Mouse (Mus musculus): ENCODE data around the gene Clip2. TPM values are rescaled to one million over a fixed set of nuclear protein-coding genes. Genes with fewer than 3 reads are reported as not detected.

Gene Clip2
- polyA plus RNA-seq, 1 experiment = 14.2 TPM

DNA sequence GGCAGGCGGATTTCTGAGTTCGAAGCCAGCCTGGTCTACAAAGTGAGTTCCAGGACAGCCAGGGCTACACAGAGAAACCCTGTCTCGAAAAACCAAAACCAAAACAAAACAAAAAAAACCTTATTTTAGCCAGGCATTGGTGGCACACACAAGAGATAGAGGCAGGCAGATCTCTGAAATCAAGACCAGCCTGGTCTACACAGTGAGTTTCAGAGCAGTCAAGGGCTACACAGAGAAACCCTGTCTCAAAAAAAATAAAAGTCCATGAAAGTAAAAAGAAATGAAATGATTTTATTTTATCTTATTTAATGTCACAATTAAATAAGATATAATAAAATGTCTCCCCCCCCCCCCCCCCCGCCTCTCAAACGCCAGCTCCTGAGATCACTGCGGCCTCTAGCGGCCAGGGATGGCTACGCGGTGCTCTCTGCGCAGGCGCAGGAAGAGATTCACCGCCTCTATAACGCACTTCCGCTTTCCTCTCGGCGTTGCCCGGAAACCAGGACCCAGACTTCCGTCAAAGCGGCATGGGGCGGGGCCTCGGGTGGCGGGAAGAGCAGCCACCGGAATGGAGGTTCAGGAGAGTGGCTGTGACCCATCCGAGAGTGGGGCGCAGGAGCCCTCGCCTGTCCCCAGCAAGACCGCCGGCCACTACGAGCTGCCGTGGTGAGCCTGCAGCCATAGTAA, 30.1 kb upstream of the Clip2 start:
- peak overlapping the region; percentile 16 for H3ac ChIP-seq (ENCODE audit: control insufficient read depth, insufficient read length)
- TF ChIP-seq TCF3 (IDR thresholded peaks at IDR 0.05; ENCODE audit: insufficient read length, low read depth) (no peak), MAX (IDR thresholded peaks at IDR 0.05; ENCODE audit: low read depth) (no peak), MYOG (IDR thresholded peaks at IDR 0.05; ENCODE audit: control insufficient read depth in 1 of 3, insufficient read depth in 1 of 3, insufficient read length in 2 of 3, low read depth in 2 of 3) (no peak), POLR2AphosphoS2 (IDR thresholded peaks at IDR 0.05; ENCODE audit: insufficient read length, low read depth) (peak; percentile 45), E2F4 (IDR thresholded peaks at IDR 0.05; ENCODE audit: insufficient read depth) (peak; percentile 79), SRF (IDR thresholded peaks at IDR 0.05; ENCODE audit: control insufficient read depth, insufficient read length, low read depth) (no peak), CEBPB (IDR thresholded peaks at IDR 0.05; ENCODE audit: insufficient read depth, poor library complexity, severe bottlenecking) (no peak), USF1 (IDR thresholded peaks at IDR 0.05; ENCODE audit: low read depth) (no peak), REST (IDR thresholded peaks at IDR 0.05; ENCODE audit: insufficient read depth, insufficient read length) (no peak), MYOD1 (IDR thresholded peaks at IDR 0.05; ENCODE audit: control insufficient read depth in 1 of 3, insufficient read length in 2 of 3, low read depth in 2 of 3) (no peak), POLR2A (IDR thresholded peaks at IDR 0.05; ENCODE audit: insufficient read length, low read depth) (peak; percentile 72), TCF12 (IDR thresholded peaks at IDR 0.05; ENCODE audit: insufficient read depth, poor library complexity, severe bottlenecking) (no peak)
- peak overlapping the region; percentile 71 for H3K4me2 ChIP-seq (ENCODE audit: low read depth)
- no peaks in the 10 kb centered on the region for H3K36me3 ChIP-seq (ENCODE audit: control insufficient read depth, insufficient read depth)
- H3K4me3 ChIP-seq = peak overlapping the region; percentile 49
- H3K27me3 ChIP-seq (ENCODE audit: control insufficient read depth, insufficient read depth, insufficient read length) = no peaks in the 10 kb centered on the region
- H3K79me2 ChIP-seq (ENCODE audit: control insufficient read depth, insufficient read depth) = peaks cover 13% of the 10 kb centered on the region

DNA sequence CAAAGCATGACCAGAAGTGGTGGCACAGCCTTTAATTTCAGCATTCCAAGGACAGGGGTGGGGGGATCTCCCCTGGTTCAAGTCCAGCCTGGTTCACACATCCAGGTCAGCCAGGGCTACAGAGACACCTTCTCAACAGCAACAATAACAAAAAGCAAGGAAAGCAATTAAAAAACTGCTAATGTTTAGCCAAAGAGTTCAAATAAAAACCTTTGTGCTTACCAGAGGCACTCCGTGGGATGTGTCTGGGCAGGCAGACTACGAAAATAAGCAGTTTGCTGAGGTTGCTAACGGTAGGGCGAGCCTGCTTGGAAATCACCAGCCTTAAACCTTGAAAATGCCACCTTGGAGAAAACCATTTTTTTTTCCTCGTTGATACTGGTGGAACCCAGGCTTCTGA, 28.9 kb upstream of the Clip2 start, which contains the start of gene Rfc2:
TSS of gene Rfc2 (plus strand) at position 221 of the 400 bp plus-strand sequence.
- Histone ChIP-seq H3K79me2 (ENCODE audit: control insufficient read depth, insufficient read depth) (peaks cover 13% of the 10 kb centered on the region), H3K27me3 (ENCODE audit: control insufficient read depth, insufficient read depth, insufficient read length) (no peaks in the 10 kb centered on the region), H3K4me3 (peak within 1 kb of the TSS; percentile 49), H3K36me3 (ENCODE audit: control insufficient read depth, insufficient read depth) (no peaks in the 10 kb centered on the region), H3ac (ENCODE audit: control insufficient read depth, insufficient read length) (peak within 1 kb of the TSS; percentile 16), H3K4me2 (ENCODE audit: low read depth) (no peak within 1 kb of the TSS)
- TF ChIP-seq POLR2A (IDR thresholded peaks at IDR 0.05; ENCODE audit: insufficient read length, low read depth) (no peak), TCF3 (IDR thresholded peaks at IDR 0.05; ENCODE audit: insufficient read length, low read depth) (no peak), TCF12 (IDR thresholded peaks at IDR 0.05; ENCODE audit: insufficient read depth, poor library complexity, severe bottlenecking) (no peak), E2F4 (IDR thresholded peaks at IDR 0.05; ENCODE audit: insufficient read depth) (no peak), MYOG (IDR thresholded peaks at IDR 0.05; ENCODE audit: control insufficient read depth in 1 of 3, insufficient read depth in 1 of 3, insufficient read length in 2 of 3, low read depth in 2 of 3) (no peak), REST (IDR thresholded peaks at IDR 0.05; ENCODE audit: insufficient read depth, insufficient read length) (no peak), CEBPB (IDR thresholded peaks at IDR 0.05; ENCODE audit: insufficient read depth, poor library complexity, severe bottlenecking) (no peak), SRF (IDR thresholded peaks at IDR 0.05; ENCODE audit: control insufficient read depth, insufficient read length, low read depth) (no peak)

DNA sequence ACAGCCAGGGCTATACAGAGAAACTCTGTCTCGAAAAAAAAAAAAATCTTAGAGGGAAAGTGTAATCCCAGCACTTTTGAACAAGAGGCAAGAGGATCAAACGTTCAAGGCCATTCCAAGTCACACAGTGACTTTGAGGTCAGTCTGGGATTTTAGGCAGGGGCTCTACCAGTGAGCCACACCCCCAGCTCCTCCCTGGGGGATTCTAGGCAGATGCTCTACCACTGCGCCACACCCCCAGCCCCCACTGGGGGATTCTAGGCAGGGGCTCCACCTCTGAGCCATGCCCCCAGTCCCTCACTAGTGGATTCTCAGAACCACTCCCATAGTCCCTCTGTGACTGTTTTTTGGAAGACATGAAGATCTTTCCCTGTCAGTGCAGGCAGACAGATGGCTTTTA, 26.9 kb upstream of the Clip2 start:
- TF ChIP-seq E2F4 (IDR thresholded peaks at IDR 0.05; ENCODE audit: insufficient read depth) = no peak
- no peak for TF ChIP-seq POLR2AphosphoS2 (IDR thresholded peaks at IDR 0.05; ENCODE audit: insufficient read length, low read depth)
- TF ChIP-seq REST (IDR thresholded peaks at IDR 0.05; ENCODE audit: insufficient read depth, insufficient read length) = no peak
- no peak for TF ChIP-seq MYOD1 (IDR thresholded peaks at IDR 0.05; ENCODE audit: control insufficient read depth in 1 of 3, insufficient read length in 2 of 3, low read depth in 2 of 3)
- no peak for TF ChIP-seq TCF3 (IDR thresholded peaks at IDR 0.05; ENCODE audit: insufficient read length, low read depth)
- no peak for TF ChIP-seq USF1 (IDR thresholded peaks at IDR 0.05; ENCODE audit: low read depth)
- TF ChIP-seq TCF12 (IDR thresholded peaks at IDR 0.05; ENCODE audit: insufficient read depth, poor library complexity, severe bottlenecking) = no peak
- TF ChIP-seq MYOG (IDR thresholded peaks at IDR 0.05; ENCODE audit: control insufficient read depth in 1 of 3, insufficient read depth in 1 of 3, insufficient read length in 2 of 3, low read depth in 2 of 3) = no peak
- no peak for TF ChIP-seq MAX (IDR thresholded peaks at IDR 0.05; ENCODE audit: low read depth)
- no peak for TF ChIP-seq SRF (IDR thresholded peaks at IDR 0.05; ENCODE audit: control insufficient read depth, insufficient read length, low read depth)
- TF ChIP-seq POLR2A (IDR thresholded peaks at IDR 0.05; ENCODE audit: insufficient read length, low read depth) = no peak
- TF ChIP-seq CEBPB (IDR thresholded peaks at IDR 0.05; ENCODE audit: insufficient read depth, poor library complexity, severe bottlenecking) = no peak
- H3K79me2 ChIP-seq (ENCODE audit: control insufficient read depth, insufficient read depth) = peaks cover 13% of the 10 kb centered on the region
- no peaks in the 10 kb centered on the region for H3K27me3 ChIP-seq (ENCODE audit: control insufficient read depth, insufficient read depth, insufficient read length)
- H3K4me2 ChIP-seq (ENCODE audit: low read depth) = no peak overlapping the region
- no peaks in the 10 kb centered on the region for H3K36me3 ChIP-seq (ENCODE audit: control insufficient read depth, insufficient read depth)
- no peak overlapping the region for H3K4me3 ChIP-seq
- no peak overlapping the region for H3ac ChIP-seq (ENCODE audit: control insufficient read depth, insufficient read length)

DNA sequence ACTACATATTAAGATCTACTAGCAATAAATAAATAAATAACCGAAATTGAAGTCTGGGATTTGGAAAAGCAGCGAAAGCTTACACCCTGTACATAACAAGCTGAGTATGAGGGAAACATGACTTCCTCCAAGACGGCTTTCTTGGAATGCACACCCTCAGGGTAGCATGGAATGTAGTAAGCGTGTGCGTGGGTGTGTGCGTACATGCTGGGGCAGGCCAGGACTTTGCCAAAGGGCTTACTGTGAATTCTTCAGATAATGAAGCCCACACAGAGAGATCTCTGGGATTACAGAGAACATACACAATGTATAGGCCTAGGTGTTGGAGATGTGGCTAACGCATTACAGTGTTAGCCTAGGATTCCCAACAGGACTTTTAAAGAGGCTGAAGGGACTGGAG, 25.3 kb upstream of the Clip2 start:
- Histone ChIP-seq H3K36me3 (ENCODE audit: control insufficient read depth, insufficient read depth) (no peaks in the 10 kb centered on the region), H3K4me2 (ENCODE audit: low read depth) (no peak overlapping the region), H3ac (ENCODE audit: control insufficient read depth, insufficient read length) (no peak overlapping the region), H3K79me2 (ENCODE audit: control insufficient read depth, insufficient read depth) (no peaks in the 10 kb centered on the region), H3K27me3 (ENCODE audit: control insufficient read depth, insufficient read depth, insufficient read length) (no peaks in the 10 kb centered on the region), H3K4me3 (no peak overlapping the region)
- TF ChIP-seq USF1 (IDR thresholded peaks at IDR 0.05; ENCODE audit: low read depth) = no peak
